ENCODE assay signal across 12 mouse cellular contexts in the genomic region with DNA sequence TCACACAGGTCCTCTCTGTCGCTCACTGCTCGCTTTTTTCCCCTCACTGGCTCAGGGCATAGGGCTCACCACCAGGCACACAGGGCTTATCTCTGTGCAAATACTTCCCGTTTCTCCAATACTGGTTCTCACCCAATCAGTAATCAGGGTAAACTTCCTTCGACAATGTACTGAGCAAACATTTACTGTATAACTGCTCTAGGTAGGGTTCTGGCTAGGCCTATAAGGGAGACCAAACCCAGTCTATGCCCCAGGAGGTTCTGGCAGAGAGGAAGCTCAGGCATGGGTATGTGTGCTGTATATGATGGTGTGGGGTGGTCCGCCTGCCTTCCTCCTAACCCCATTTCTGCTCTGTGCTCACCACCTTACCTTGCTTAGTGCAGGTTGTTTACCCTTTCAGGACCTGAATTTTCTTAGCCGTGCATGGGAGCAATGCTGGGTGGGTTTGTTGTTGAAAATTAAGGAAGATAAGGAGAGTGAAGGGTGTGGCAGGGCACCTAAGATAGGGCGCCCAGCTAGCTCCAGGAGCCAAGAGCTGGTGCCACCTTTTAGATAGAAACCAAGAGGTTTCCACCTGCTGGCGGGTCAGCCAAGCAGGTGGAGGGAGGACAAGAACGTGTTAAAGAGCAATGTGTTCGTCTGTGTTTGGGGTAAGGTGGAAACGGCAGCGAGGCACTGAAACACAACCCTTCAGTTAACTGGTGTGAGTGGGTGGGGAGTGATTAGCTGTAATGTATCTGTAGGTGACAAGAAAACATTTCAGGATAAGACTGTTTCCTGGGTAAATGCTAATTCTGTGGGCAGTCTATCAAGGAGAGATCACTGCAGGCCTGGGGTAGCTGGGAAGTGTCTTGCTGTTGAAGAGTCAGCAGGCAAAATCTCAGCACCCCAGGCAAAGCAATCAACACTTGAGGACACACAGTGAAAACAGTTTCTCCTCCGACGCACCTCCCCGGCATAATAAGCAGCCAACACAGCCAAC. TPM values are rescaled to one million over a fixed set of nuclear protein-coding genes. Genes with fewer than 3 reads are reported as not detected.
DNase-seq lines count a peak whose midpoint lies in the region; ATAC-seq and TF ChIP-seq lines count a peak whose summit lies in the region.
"Had no signal": no experiment of that assay in that cellular context is flagged by ENCODE, and none has a peak within 500 bp of the region (broad histone marks: within the 10 kb centered on the region; RNA-seq: fewer than 3 reads in every experiment).

No protein-coding gene starts in this region.

- DNase-seq in 416B (ENCODE audit: low read depth) (peak; percentile 90), G1E (ENCODE audit: low spot score) (peak; percentile 89)
- no peak for DNase-seq in midbrain, embryonic 14.5 days
- DNase-seq in testis, postnatal 14 days (ENCODE audit: low spot score), result no peak
- no peak for DNase-seq in layer of hippocampus, postnatal 36 days
- DNase-seq: cerebellum, adult 9-10 months; kidney, postnatal 14 days; thymus, adult 18-20 months had no signal

- H3K36me3 ChIP-seq in G1E (replicated peaks), result no peaks in the 10 kb centered on the region
- H3K36me3 ChIP-seq in intestine, embryonic 15.5 days, result no peaks in the 10 kb centered on the region
- no peaks in the 10 kb centered on the region for H3K36me3 ChIP-seq in midbrain, embryonic 14.5 days (ENCODE audit: control insufficient read depth, insufficient read depth, low read length)
- H3K36me3 ChIP-seq: embryonic facial prominence, embryonic 12.5 days; hindbrain, embryonic 15.5 days had no signal

- 0 out of 2 replicates have a peak overlapping the region, but pooled peaks have one; percentile 9 for H3K4me2 ChIP-seq in intestine, embryonic 15.5 days (replicated peaks)
- H3K4me2 ChIP-seq in midbrain, embryonic 14.5 days (ENCODE audit: low read length), result no peak overlapping the region
- H3K4me2 ChIP-seq: embryonic facial prominence, embryonic 12.5 days; hindbrain, embryonic 15.5 days had no signal

- no peaks in the 10 kb centered on the region for H3K9me3 ChIP-seq in G1E (replicated peaks)
- no peaks in the 10 kb centered on the region for H3K9me3 ChIP-seq in intestine, embryonic 15.5 days
- H3K9me3 ChIP-seq in midbrain, embryonic 14.5 days (ENCODE audit: control insufficient read depth, low read length), result no peaks in the 10 kb centered on the region
- H3K9me3 ChIP-seq: embryonic facial prominence, embryonic 12.5 days; hindbrain, embryonic 15.5 days had no signal

- peak overlapping the region; percentile 1; the same call in 1 of the 2 replicates for H3K4me3 ChIP-seq in G1E (ENCODE audit: low read depth, low read length)
- H3K4me3 ChIP-seq in intestine, embryonic 15.5 days (replicated peaks), result no peak overlapping the region
- no peak overlapping the region for H3K4me3 ChIP-seq in midbrain, embryonic 14.5 days (replicated peaks; ENCODE audit: low read depth, low read length)
- H3K4me3 ChIP-seq: embryonic facial prominence, embryonic 12.5 days; hindbrain, embryonic 15.5 days had no signal

- H3K9ac ChIP-seq in intestine, embryonic 15.5 days, result no peak overlapping the region
- no peak overlapping the region for H3K9ac ChIP-seq in midbrain, embryonic 14.5 days (replicated peaks; ENCODE audit: low read length)
- H3K9ac ChIP-seq: embryonic facial prominence, embryonic 12.5 days; hindbrain, embryonic 15.5 days had no signal

- peak overlapping the region; percentile 33; the same call in 1 of the 2 replicates for H3K27ac ChIP-seq in intestine, embryonic 15.5 days
- no peak overlapping the region for H3K27ac ChIP-seq in midbrain, embryonic 14.5 days (replicated peaks; ENCODE audit: low read depth, low read length)
- H3K27ac ChIP-seq: embryonic facial prominence, embryonic 12.5 days; hindbrain, embryonic 15.5 days had no signal

- 63% methylated on average over 15 of the region's 15 CpGs for WGBS in intestine, embryonic 15.5 days
- whole genome bisulfite sequencing in midbrain, embryonic 14.5 days, result 86% methylated on average over 15 of the region's 15 CpGs

- peaks cover 59% of the 10 kb centered on the region for H3K4me1 ChIP-seq in G1E (ENCODE audit: insufficient read depth, low read depth, low read length)
- peaks cover 7% of the 10 kb centered on the region; the same call in 1 of the 2 replicates for H3K4me1 ChIP-seq in intestine, embryonic 15.5 days (replicated peaks)
- H3K4me1 ChIP-seq in midbrain, embryonic 14.5 days (ENCODE audit: control insufficient read depth, insufficient read depth, low read length), result no peaks in the 10 kb centered on the region
- H3K4me1 ChIP-seq: hindbrain, embryonic 15.5 days had no signal

- no peak for TF ChIP-seq CTCF in G1E (IDR thresholded peaks at IDR 0.05; ENCODE audit: low read depth, low read length)

- peaks cover 7% of the 10 kb centered on the region for H3K27me3 ChIP-seq in G1E (ENCODE audit: insufficient read depth, low read length)
- no peaks in the 10 kb centered on the region for H3K27me3 ChIP-seq in intestine, embryonic 15.5 days (replicated peaks)
- no peaks in the 10 kb centered on the region for H3K27me3 ChIP-seq in midbrain, embryonic 14.5 days (ENCODE audit: control insufficient read depth, insufficient read depth, low read length)
- H3K27me3 ChIP-seq: embryonic facial prominence, embryonic 12.5 days; hindbrain, embryonic 15.5 days had no signal

- ATAC-seq in G1E (ENCODE audit: extremely low read depth, insufficient number of reproducible peaks, low FRiP score, poor library complexity, severe bottlenecking), result peak; percentile 90
- peak; percentile 93 for ATAC-seq in intestine, embryonic 15.5 days
- peak; percentile 57 for ATAC-seq in megakaryocyte, adult 5-6 weeks (ENCODE audit: poor library complexity, severe bottlenecking)
- ATAC-seq in midbrain, embryonic 14.5 days (ENCODE audit: low FRiP score, low TSS enrichment), result no peak

RNA-seq across cellular contexts. Expression of a gene that starts 14.8 kb away (rescaled TPM):
- total RNA-seq in G1E (2014; fragmentation: Nextera tagmentation) (286 and 322 TPM in 2 replicates), G1E (2017) (61.7 and 85.4 TPM in 2 replicates)
- polyA plus RNA-seq in G1E (2012), result 255 and 271 TPM in 2 replicates
- polyA plus RNA-seq in intestine, embryonic 15.5 days (2015; fragmentation: Nextera tagmentation; extraction: Ambion mirVana), result 343 and 345 TPM in 2 replicates
- total RNA-seq in megakaryocyte, adult 5-6 weeks (2015), result 297 and 300 TPM in 2 replicates
- 128 and 157 TPM in 2 replicates for total RNA-seq in megakaryocyte, adult 5-6 weeks (2017)
- polyA plus RNA-seq in midbrain, embryonic 14.5 days (2014; fragmentation: Nextera tagmentation; extraction: Ambion mirVana), result 192 and 228 TPM in 2 replicates
- total RNA-seq in layer of hippocampus, postnatal 36 days (2021), result 100 to 1,000 TPM; 162 to 167 TPM

RNA-seq across cellular contexts. Expression of a gene that starts 50.3 kb away (rescaled TPM):
- total RNA-seq in G1E (2014; fragmentation: Nextera tagmentation) (126 TPM in 2 replicates), G1E (2017) (59.1 and 62.9 TPM in 2 replicates)
- polyA plus RNA-seq in G1E (2012), result 30.3 and 30.5 TPM in 2 replicates
- 16.2 and 16.7 TPM in 2 replicates for polyA plus RNA-seq in intestine, embryonic 15.5 days (2015; fragmentation: Nextera tagmentation; extraction: Ambion mirVana)
- total RNA-seq in megakaryocyte, adult 5-6 weeks (2015), result 40.9 TPM in 2 replicates
- 25.1 and 27.9 TPM in 2 replicates for total RNA-seq in megakaryocyte, adult 5-6 weeks (2017)
- polyA plus RNA-seq in midbrain, embryonic 14.5 days (2014; fragmentation: Nextera tagmentation; extraction: Ambion mirVana), result 8.0 and 10.3 TPM in 2 replicates
- total RNA-seq in layer of hippocampus, postnatal 36 days (2021), result 10 to 100 TPM; 32.6 TPM

Comparison
In these comparisons a context has a peak if more than half of its experiments do, and no peak if none do; other contexts are left out.
1. DNase-seq: peak in 416B (single experiment) and G1E (single experiment); none in midbrain, embryonic 14.5 days (single experiment), testis, postnatal 14 days (single experiment) and layer of hippocampus, postnatal 36 days (0 of 2).